Mouse (Mus musculus) forebrain, embryonic 15.5 days (tissue): Measurements from ENCODE around the gene Oard1. TPM values are rescaled to one million over a fixed set of nuclear protein-coding genes. Genes with fewer than 3 reads are reported as not detected.

Experiments used
- ATAC-seq: fragments of 200-750 bp; cut with Nextera tagmentation; replicated peaks from 2 replicates; pipeline ENCODE4 v1.8.0; 2017; ENCODE audit warnings: mild to moderate bottlenecking, moderate TSS enrichment, moderate library complexity
- H3K27ac ChIP-seq: fragments of 300-500 bp; sonication (generic); replicated peaks from 2 replicates; pipeline ENCODE4 v1.5.1; 2015; ENCODE audit warnings: mild to moderate bottlenecking, inconsistent platforms
- H3K27me3 ChIP-seq: fragments of 300-500 bp; sonication (generic); 2 replicates; pipeline ENCODE4 v1.6.1; 2015; ENCODE audit warnings: inconsistent platforms
- H3K36me3 ChIP-seq: fragments of 300-500 bp; sonication (generic); 2 replicates; pipeline ENCODE4 v1.6.1; 2015; ENCODE audit warnings: mild to moderate bottlenecking, inconsistent platforms
- H3K4me1 ChIP-seq: fragments of 300-500 bp; sonication (generic); 2 replicates; pipeline ENCODE4 v1.6.1; 2015; ENCODE audit warnings: inconsistent platforms
- H3K4me2 ChIP-seq: fragments of 300-500 bp; sonication (generic); replicated peaks from 2 replicates; pipeline ENCODE4 v1.6.1; 2015; ENCODE audit warnings: mild to moderate bottlenecking, inconsistent platforms
- H3K4me3 ChIP-seq: fragments of 300-500 bp; sonication (generic); 2 replicates; pipeline ENCODE4 v1.5.1; 2015; ENCODE audit warnings: mild to moderate bottlenecking, inconsistent platforms
- H3K9ac ChIP-seq: fragments of 300-500 bp; sonication (generic); replicated peaks from 2 replicates; pipeline ENCODE4 v1.6.1; 2015; ENCODE audit warnings: mild to moderate bottlenecking, inconsistent platforms
- H3K9me3 ChIP-seq: fragments of 300-500 bp; sonication (generic); 2 replicates; pipeline ENCODE4 v1.6.1; 2016; ENCODE audit warnings: inconsistent platforms
- WGBS: fragments of 180-500 bp; shearing (Covaris S2); methylation state at CpG from one replicate; pipeline ENCODE4 v1.1.7; 2015; ENCODE audit warnings: mixed read lengths; 5-methylcytosine and 5-hydroxymethylcytosine counted together
- polyA plus RNA-seq: library from polyadenylated mRNA; unstranded; fragments of >200 nt; fragmentation: Nextera tagmentation; extraction: Ambion mirVana; gene quantifications from 2 replicates; pipeline ENCODE4 v1.2.1, GENCODE M21; 2015

Oard1 gene
- polyA plus RNA-seq, 1 experiment from 2014 or later = 59.0 TPM

GRCm38 (mm10) chr17:48447675-48448074, 37.9 kb downstream of the Oard1 start:
- Histone ChIP-seq H3K4me2 (no peak overlapping the region), H3K27me3 (no peaks in the 10 kb centered on the region), H3K27ac (no peak overlapping the region), H3K4me1 (peaks cover 5% of the 10 kb centered on the region; the same call in 1 of the 2 replicates), H3K4me3 (no peak overlapping the region), H3K9me3 (no peaks in the 10 kb centered on the region), H3K9ac (no peak overlapping the region), H3K36me3 (no peaks in the 10 kb centered on the region)
- 80% methylated on average over 8 of the region's 8 CpGs for WGBS
- ATAC-seq = no peak

GRCm38 (mm10) chr17:48450666-48451352, 41.0 kb downstream of the Oard1 start:
- H3K4me3 ChIP-seq = no peak overlapping the region
- no peak overlapping the region for H3K27ac ChIP-seq
- H3K36me3 ChIP-seq = no peaks in the 10 kb centered on the region
- no peaks in the 10 kb centered on the region for H3K9me3 ChIP-seq
- H3K9ac ChIP-seq = no peak overlapping the region
- no peaks in the 10 kb centered on the region for H3K27me3 ChIP-seq
- H3K4me2 ChIP-seq = no peak overlapping the region
- H3K4me1 ChIP-seq = peaks cover 5% of the 10 kb centered on the region; the same call in 1 of the 2 replicates
- ATAC-seq = no peak
- WGBS = 70% methylated on average over 13 of the region's 13 CpGs

- ATAC-seq = no peak
- H3K4me2 ChIP-seq = no peak within 1 kb of the TSS
Observed at GRCm38 (mm10) chr17:48451353-48451675, 41.5 kb downstream of the Oard1 start, which contains the start of gene Tspo2. TSS of gene Tspo2 (minus strand) at chr17:48451522.

GRCm38 (mm10) chr17:48451753-48452444, 42.1 kb downstream of the Oard1 start:
- Histone ChIP-seq H3K36me3 (no peaks in the 10 kb centered on the region), H3K4me3 (no peak overlapping the region), H3K4me2 (no peak overlapping the region), H3K27ac (no peak overlapping the region), H3K9ac (no peak overlapping the region), H3K4me1 (peaks cover 5% of the 10 kb centered on the region; the same call in 1 of the 2 replicates), H3K9me3 (no peaks in the 10 kb centered on the region), H3K27me3 (no peaks in the 10 kb centered on the region)
- 51% methylated on average over 9 of the region's 9 CpGs for WGBS
- ATAC-seq = no peak

More at GRCm38 (mm10) chr17:48451353-48451675, 41.5 kb downstream of the Oard1 start, which contains the start of gene Tspo2:
- H3K4me3 ChIP-seq = no peak within 1 kb of the TSS
- H3K27me3 ChIP-seq = no peaks in the 10 kb centered on the region
- no peak within 1 kb of the TSS for H3K9ac ChIP-seq
- H3K4me1 ChIP-seq = peaks cover 5% of the 10 kb centered on the region; the same call in 1 of the 2 replicates
- H3K27ac ChIP-seq = no peak within 1 kb of the TSS
- 66% methylated on average over 7 of the region's 7 CpGs for WGBS
- H3K36me3 ChIP-seq = no peaks in the 10 kb centered on the region
- H3K9me3 ChIP-seq = no peaks in the 10 kb centered on the region

- H3K4me1 ChIP-seq = peaks cover 5% of the 10 kb centered on the region; the same call in 1 of the 2 replicates
- WGBS = 79% methylated on average over 7 of the region's 7 CpGs
- no peaks in the 10 kb centered on the region for H3K27me3 ChIP-seq
- H3K36me3 ChIP-seq = no peaks in the 10 kb centered on the region
- no peaks in the 10 kb centered on the region for H3K9me3 ChIP-seq
- H3K4me2 ChIP-seq = no peak overlapping the region
- H3K4me3 ChIP-seq = no peak overlapping the region
- ATAC-seq = no peak
- H3K9ac ChIP-seq = no peak overlapping the region
- no peak overlapping the region for H3K27ac ChIP-seq
Observed at GRCm38 (mm10) chr17:48453489-48453888, 43.7 kb downstream of the Oard1 start.

GRCm38 (mm10) chr17:48454190-48454589, 44.4 kb downstream of the Oard1 start:
- no peaks in the 10 kb centered on the region for H3K27me3 ChIP-seq
- no peak for ATAC-seq
- H3K9me3 ChIP-seq = no peaks in the 10 kb centered on the region
- H3K4me2 ChIP-seq = no peak overlapping the region
- no peak overlapping the region for H3K4me3 ChIP-seq
- H3K4me1 ChIP-seq = peaks cover 5% of the 10 kb centered on the region; the same call in 1 of the 2 replicates
- H3K27ac ChIP-seq = no peak overlapping the region
- WGBS = 61% methylated on average over 7 of the region's 7 CpGs
- no peaks in the 10 kb centered on the region for H3K36me3 ChIP-seq
- no peak overlapping the region for H3K9ac ChIP-seq

GRCm38 (mm10) chr17:48454688-48455087, 44.9 kb downstream of the Oard1 start, which contains the start of gene Unc5cl:
TSS of gene Unc5cl (plus strand) at chr17:48454901.
- no peak within 1 kb of the TSS for H3K4me2 ChIP-seq
- no peak within 1 kb of the TSS for H3K27ac ChIP-seq
- no peaks in the 10 kb centered on the region for H3K27me3 ChIP-seq
- H3K36me3 ChIP-seq = no peaks in the 10 kb centered on the region
- no peaks in the 10 kb centered on the region for H3K9me3 ChIP-seq
- no peak for ATAC-seq
- no peak within 1 kb of the TSS for H3K4me3 ChIP-seq
- WGBS = 63% methylated on average over 11 of the region's 11 CpGs
- peaks cover 5% of the 10 kb centered on the region; the same call in 1 of the 2 replicates for H3K4me1 ChIP-seq
- no peak within 1 kb of the TSS for H3K9ac ChIP-seq

GRCm38 (mm10) chr17:48455955-48456354, 46.1 kb downstream of the Oard1 start:
- no peak overlapping the region for H3K4me2 ChIP-seq
- 85% methylated on average over 2 of the region's 2 CpGs for WGBS
- H3K9me3 ChIP-seq = no peaks in the 10 kb centered on the region
- H3K36me3 ChIP-seq = no peaks in the 10 kb centered on the region
- H3K27me3 ChIP-seq = no peaks in the 10 kb centered on the region
- H3K27ac ChIP-seq = no peak overlapping the region
- H3K9ac ChIP-seq = no peak overlapping the region
- peaks cover 5% of the 10 kb centered on the region; the same call in 1 of the 2 replicates for H3K4me1 ChIP-seq
- H3K4me3 ChIP-seq = no peak overlapping the region
- ATAC-seq = no peak

GRCm38 (mm10) chr17:48457971-48458653, 48.3 kb downstream of the Oard1 start:
- Histone ChIP-seq H3K4me2 (no peak overlapping the region), H3K4me3 (no peak overlapping the region), H3K9ac (no peak overlapping the region), H3K36me3 (no peaks in the 10 kb centered on the region), H3K27ac (no peak overlapping the region), H3K4me1 (no peaks in the 10 kb centered on the region), H3K27me3 (no peaks in the 10 kb centered on the region), H3K9me3 (no peaks in the 10 kb centered on the region)
- WGBS = 89% methylated on average over 13 of the region's 13 CpGs
- no peak for ATAC-seq

GRCm38 (mm10) chr17:48462096-48462495, 52.3 kb downstream of the Oard1 start:
- 94% methylated on average over 13 of the region's 13 CpGs for WGBS
- Histone ChIP-seq H3K4me2 (no peak overlapping the region), H3K27me3 (0 out of 2 replicates have a peak, but pooled peaks cover 3% of the 10 kb centered on the region), H3K9me3 (no peaks in the 10 kb centered on the region), H3K4me1 (no peaks in the 10 kb centered on the region; the same call in 1 of the 2 replicates), H3K27ac (no peak overlapping the region), H3K9ac (no peak overlapping the region), H3K36me3 (no peaks in the 10 kb centered on the region), H3K4me3 (no peak overlapping the region)
- ATAC-seq = no peak

GRCm38 (mm10) chr17:48463391-48463790, 53.6 kb downstream of the Oard1 start:
- Histone ChIP-seq H3K27me3 (0 out of 2 replicates have a peak, but pooled peaks cover 3% of the 10 kb centered on the region), H3K27ac (no peak overlapping the region), H3K9me3 (no peaks in the 10 kb centered on the region), H3K9ac (no peak overlapping the region), H3K36me3 (no peaks in the 10 kb centered on the region), H3K4me1 (no peaks in the 10 kb centered on the region; the same call in 1 of the 2 replicates), H3K4me3 (no peak overlapping the region), H3K4me2 (no peak overlapping the region)
- no peak for ATAC-seq
- WGBS = 95% methylated on average over 4 of the region's 4 CpGs
